Mouse (Mus musculus): ENCODE data around the gene Gm39115. TPM values are rescaled to one million over a fixed set of nuclear protein-coding genes. Genes with fewer than 3 reads are reported as not detected.

The Gm39115 gene
- polyA plus RNA-seq, 2 experiments from 2014 or later: not detected

DNA sequence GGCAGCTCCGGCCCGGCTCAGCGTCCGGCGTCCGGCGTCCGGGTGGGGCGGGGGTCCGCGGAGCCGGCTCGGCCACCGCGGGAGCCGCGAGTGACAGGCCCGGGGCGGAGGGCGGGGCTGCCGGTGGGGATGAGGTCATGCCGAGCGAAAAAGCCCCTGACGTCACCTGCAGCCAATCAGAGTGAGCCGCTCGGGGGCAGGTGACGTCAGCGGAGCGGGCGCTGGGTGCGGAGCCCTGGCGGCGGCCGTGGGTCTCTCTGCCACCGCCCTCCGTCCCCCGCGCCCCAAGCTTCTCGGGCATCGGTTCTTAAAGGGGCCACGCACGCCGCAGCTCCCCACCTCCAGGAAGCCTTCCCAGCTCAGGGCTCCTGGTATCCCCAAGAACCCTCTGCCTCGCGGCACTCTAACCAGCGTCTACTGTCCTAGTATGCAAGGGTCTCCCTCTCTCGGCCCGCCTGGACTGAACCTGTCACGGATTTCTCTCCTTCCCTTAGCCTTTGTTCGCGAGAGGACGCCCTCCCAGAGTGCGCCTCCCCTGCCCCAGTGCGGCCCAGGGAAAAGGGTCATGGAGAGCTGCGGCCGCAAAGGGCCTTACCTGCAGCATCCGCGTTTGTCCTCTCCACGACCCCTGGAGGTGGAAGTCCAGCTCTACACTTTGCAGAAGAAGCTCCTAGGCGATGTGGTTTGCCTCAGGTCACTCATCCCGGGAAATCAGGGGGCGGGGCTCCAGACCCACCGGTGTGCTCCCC, 40.5 kb downstream of the Gm39115 start, which contains the start of gene Dusp8:
Gene Dusp8, minus strand, starts transcription at position 661 of the 749 bp plus-strand sequence.
- ATAC-seq: peak; percentile 92

DNA sequence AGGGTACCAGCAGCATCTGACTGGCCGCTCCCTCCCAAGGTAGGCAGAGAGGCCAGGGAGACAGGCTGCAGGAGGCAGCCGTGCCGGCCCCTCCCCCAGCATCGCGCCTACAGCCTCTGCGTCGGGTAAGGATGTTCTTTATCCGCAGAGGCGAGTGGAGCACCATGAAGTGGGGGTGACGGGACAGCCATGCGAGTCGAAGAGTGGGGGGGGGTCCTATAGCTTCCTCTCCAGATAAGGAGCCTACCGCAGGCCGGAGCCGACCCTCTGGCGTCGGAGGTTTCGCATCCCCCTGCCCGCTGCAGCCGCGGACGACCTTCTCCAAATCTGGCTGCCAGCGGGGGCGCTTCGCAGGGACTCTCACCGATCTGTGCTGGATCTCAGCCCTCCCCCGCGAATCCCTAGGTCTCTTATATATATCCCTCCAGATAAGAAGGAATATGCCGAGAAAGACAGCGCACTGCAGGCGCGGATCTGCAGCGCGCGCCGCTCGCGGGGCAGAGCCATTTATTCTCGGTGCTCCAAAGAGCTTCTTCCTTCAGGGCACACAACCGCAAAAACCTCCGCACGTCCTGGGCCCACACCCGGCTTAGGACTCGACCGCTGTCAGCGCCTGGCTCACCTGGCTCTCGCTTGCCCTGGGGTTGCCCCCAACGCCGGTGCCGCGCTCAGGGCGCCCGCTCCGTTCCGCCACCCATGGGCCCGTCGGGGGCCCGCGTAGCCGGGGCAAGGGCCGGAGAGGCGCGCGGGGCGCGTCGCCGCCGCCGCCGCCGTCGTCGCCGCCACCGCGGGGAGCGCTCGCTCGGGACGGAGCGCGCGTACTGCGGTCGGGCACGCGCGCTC, 41.3 kb downstream of the Gm39115 start:
- ATAC-seq: peak; percentile 4

DNA sequence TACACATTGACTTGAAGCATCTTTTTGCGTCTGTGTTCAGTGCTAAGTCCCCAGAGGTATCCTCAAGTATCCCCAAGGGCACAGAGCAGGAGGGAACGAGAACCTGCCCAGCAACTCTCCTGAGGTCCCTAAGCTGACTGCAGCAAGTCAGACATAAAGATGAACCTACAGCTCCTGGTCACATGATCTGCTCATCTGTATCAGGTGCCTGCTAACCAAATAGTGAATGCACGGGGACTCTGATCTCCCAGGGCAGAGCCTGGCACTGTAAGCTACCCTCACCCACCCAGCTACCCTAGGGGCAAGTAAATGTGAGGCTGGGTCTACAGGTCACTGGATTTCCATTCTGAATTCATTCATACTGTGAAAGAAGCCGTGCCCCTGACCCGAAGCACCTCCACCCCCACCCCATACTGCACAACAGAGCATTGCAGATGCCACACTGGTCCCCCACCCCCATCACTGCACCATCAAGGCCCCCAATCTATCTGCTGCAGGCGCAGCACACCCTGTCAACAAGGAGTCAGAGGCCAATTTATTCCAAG, 42.1 kb downstream of the Gm39115 start:
- ATAC-seq: no peak

DNA sequence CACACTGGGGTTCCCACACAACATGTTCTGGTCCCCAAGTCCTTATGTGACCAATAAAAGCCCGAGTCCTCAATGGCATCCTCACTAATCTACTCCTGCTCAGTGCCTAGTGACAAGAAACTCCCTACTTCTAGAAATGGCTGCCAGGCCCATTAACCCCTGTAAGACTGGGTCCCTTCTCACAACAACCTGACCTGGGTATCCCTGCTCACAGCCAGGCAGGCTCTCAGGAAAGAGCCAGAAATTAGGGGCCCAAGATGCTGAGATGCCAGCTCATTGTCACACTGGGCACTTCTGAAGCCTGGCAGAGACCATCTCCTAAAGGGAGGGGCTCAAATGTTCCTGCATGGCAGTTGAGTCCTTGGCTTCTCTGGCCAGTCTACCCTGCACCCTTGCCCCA, 42.8 kb downstream of the Gm39115 start:
- ATAC-seq: no peak

DNA sequence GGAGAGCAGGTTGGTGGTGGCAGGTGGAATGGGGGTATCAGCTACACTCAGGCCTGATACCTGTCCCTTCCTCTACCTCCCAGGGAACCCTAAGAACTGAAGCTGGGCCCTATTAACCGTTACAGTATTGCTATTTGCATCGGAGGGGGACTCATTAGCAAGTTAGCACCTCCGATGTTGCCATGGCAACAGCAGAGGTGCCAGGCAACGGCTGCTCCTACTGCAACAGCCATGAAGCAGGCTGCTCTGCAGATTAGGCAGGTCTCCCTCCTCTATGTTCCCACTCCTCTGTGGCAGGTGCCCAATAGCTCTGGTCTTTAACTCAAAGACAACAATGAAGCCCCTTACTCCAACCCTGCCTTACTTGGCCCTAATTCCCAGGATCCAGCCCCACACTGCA, 44.0 kb downstream of the Gm39115 start:
- no peak for ATAC-seq

DNA sequence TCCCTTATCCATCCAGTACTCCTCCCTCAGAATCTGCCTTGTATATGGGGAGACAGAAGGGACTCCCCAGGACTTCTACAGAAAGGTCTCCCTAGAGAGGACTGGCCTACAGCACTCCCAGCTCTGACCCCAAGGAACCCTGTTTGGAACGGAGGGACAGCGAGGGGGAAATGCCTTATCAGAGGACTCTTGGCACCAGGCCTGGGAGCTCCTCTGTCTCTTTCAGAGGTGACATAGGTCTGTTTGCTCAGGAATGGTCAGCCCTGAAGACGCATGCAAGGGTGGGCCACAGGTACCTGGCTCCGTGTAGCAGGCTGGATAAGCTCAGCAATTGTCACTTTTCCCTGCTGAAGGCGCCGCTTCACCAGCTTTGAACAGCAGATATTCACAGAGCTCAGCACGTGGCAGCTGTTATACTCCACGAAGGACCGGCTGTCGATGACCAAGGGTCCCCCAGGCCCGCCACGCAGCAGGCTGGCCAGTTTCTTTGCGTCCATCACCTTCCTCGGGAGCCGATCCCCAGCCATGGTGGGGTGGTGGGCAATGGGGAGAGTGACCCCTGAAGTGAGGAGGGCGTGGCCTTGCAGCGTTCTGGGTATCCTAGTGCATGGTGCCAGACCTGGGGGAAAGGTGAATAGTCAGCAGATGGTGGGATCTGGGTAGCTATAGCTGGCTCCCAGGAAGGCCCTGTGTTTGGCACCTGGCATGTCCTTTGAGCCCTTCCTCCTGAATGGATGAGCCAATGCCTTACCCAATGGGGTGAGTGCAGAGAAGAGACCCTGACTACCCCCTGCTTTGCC, 46.0 kb downstream of the Gm39115 start:
- ATAC-seq: no peak

DNA sequence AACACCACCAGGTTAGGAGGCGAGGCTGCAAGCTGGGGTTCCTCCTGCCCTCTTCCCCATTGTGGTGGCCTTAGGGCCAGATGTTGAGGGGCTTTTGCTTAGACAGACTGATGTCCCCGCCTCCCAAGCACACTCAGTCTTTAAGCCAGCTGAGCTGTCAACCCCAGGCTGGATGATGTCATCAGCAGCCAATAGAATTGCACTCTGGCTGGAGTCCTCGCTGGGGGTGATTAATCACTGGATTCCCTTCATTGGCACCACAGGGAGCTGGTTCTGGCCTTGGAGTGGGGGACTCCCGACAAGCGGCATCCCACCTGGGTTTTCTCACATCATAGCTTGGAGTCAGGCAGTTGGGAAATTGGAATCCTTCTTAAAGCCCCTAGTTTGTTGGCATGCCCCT, 46.9 kb downstream of the Gm39115 start:
- no peak for ATAC-seq

DNA sequence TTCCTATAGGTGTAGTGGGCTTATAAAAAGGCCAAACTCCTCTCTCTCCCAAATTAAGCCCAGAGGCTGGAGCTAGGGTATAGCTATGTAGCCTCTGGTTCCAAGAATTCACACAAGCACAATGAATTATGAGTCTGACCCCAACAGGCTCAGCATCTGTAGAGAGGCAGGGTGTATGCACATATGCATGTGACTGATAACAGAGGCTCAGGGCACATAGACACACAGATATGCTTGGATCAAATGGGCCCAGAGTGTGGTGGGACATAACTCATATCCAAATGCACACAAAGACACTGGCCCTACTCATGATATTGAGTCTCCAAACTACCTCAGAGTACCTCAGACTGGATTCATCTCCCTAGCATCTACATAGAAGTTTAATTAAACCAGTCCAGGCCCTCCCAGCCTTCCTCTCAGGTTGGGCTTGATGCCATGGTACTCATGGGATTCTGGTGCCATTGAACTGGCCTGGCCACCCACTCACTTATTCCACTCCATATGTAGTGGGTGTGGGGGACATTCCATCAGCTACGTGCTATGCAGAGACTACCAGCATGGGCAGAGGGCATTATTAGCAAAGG, 48.7 kb downstream of the Gm39115 start:
- ATAC-seq: no peak

DNA sequence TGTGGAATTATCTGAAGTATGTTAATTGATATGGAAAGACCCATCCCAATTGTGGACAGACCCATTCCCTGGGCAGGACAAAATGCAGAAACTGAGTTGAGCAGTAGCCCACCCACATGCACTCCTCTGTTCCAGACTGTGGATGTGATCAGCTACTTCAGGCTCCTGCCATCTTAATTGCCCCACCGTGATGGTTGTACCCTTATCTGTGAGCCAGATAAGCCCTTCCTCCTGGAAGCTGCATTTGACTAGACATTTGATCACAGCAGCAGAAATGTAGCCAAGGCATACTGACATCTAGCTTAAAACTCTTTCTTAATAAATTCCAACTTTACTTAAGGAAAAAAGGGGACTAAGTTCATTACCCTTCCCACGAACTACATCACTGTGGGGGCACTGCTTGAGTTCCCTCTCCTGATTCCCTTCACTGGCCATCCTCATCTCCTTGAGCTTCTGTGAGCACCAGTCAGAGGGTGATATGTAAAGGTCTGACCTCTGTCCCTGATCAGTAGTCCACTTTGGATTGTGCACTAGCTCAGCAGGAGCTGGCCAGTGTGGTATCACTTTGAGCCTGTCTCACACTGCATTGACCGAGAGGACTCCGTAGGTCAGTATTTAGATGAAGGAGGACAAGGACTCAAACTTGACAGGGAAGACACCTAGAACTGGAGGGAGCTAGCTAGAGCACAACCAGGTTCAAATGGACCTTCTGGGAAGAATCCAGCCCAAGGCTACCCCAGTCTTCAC, 49.5 kb downstream of the Gm39115 start:
- ATAC-seq: no peak

Other genes with a start within 250 kb of the Gm39115 start
- gene Tollip, start 217.5 kb downstream of the Gm39115 start, polyA plus RNA-seq (2017; shearing (Covaris generic)): 10 to 100 TPM; 22.4 to 23.8 TPM
- under 1 TPM; 0.21 to 0.45 TPM for gene Brsk2, start 186.3 kb downstream of the Gm39115 start, polyA plus RNA-seq (2017; shearing (Covaris generic))
- 10 to 100 TPM; 55.7 to 62.4 TPM for gene Mob2, start 75.0 kb downstream of the Gm39115 start, polyA plus RNA-seq (2017; shearing (Covaris generic))
- under 1 TPM; 0.09 to 0.16 TPM for gene Dusp8, start 40.2 kb downstream of the Gm39115 start, polyA plus RNA-seq (2017; shearing (Covaris generic))
- gene Gm45618, start 15.3 kb downstream of the Gm39115 start, polyA plus RNA-seq (2017; shearing (Covaris generic)): not detected
- gene Gm45337, start 8.6 kb upstream of the Gm39115 start, polyA plus RNA-seq (2017; shearing (Covaris generic)): not detected
- not detected for gene Gm29735, start 21.1 kb upstream of the Gm39115 start, polyA plus RNA-seq (2017; shearing (Covaris generic))
- gene Gm4553, start 29.7 kb upstream of the Gm39115 start, polyA plus RNA-seq (2017; shearing (Covaris generic)): not detected
- not detected for gene Krtap5-2, start 40.0 kb upstream of the Gm39115 start, polyA plus RNA-seq (2017; shearing (Covaris generic))
- gene Gm10153, start 54.4 kb upstream of the Gm39115 start, polyA plus RNA-seq (2017; shearing (Covaris generic)): not detected
- not detected for gene Krtap5-3, start 65.3 kb upstream of the Gm39115 start, polyA plus RNA-seq (2017; shearing (Covaris generic))
- gene Gm7579, start 75.8 kb upstream of the Gm39115 start, polyA plus RNA-seq (2017; shearing (Covaris generic)): not detected
- not detected for gene Krtap5-5, start 93.9 kb upstream of the Gm39115 start, polyA plus RNA-seq (2017; shearing (Covaris generic))
- gene Gm40460, start 105.0 kb upstream of the Gm39115 start, polyA plus RNA-seq (2017; shearing (Covaris generic)): not detected
- gene Gm2431, start 122.3 kb upstream of the Gm39115 start, polyA plus RNA-seq (2017; shearing (Covaris generic)): not detected
- gene Gm4559, start 138.3 kb upstream of the Gm39115 start, polyA plus RNA-seq (2017; shearing (Covaris generic)): not detected
- not detected for gene Krtap5-1, start 161.1 kb upstream of the Gm39115 start, polyA plus RNA-seq (2017; shearing (Covaris generic))
- not detected for gene Krtap5-4, start 167.5 kb upstream of the Gm39115 start, polyA plus RNA-seq (2017; shearing (Covaris generic))
- gene Ifitm10, start 237.7 kb upstream of the Gm39115 start, polyA plus RNA-seq (2017; shearing (Covaris generic)): 1 to 10 TPM; 1.9 to 2.5 TPM
- gene Gm49369, start 246.6 kb upstream of the Gm39115 start, polyA plus RNA-seq (2017; shearing (Covaris generic)): not detected

Measured in activated CD4-positive, CD25-positive, alpha-beta regulatory T cell, adult 4 months (primary cell).